Mouse (Mus musculus): ENCODE measurements around the gene Colec11. TPM values are rescaled to one million over a fixed set of nuclear protein-coding genes. Genes with fewer than 3 reads are reported as not detected.

Colec11 gene
- 0.21 and 0.34 TPM in 2 replicates for polyA plus RNA-seq (2012; rRNA removed)

- DNase-seq (ENCODE audit: low read depth, low spot score): no peak
- 47% methylated on average over 5 of the region's 5 CpGs for WGBS
These were observed at the start of gene Colec11 for GRCm38 (mm10) chr12:28623195-28623594. Colec11 (minus strand) TSS chr12:28623377.

- DNase-seq (ENCODE audit: low read depth, low spot score): no peak
- 8% methylated on average over 8 of the region's 8 CpGs for WGBS
These were observed 44.1 kb upstream of the Colec11 start for GRCm38 (mm10) chr12:28667287-28667686.

GRCm38 (mm10) chr12:28666734-28667133 lies 43.6 kb upstream of the Colec11 start:
- 19% methylated on average over 4 of the region's 4 CpGs for WGBS
- DNase-seq (ENCODE audit: low read depth, low spot score): no peak

GRCm38 (mm10) chr12:28662628-28663027 lies 39.5 kb upstream of the Colec11 start:
- 86% methylated on average over 4 of the region's 4 CpGs for WGBS
- DNase-seq (ENCODE audit: low read depth, low spot score): no peak

GRCm38 (mm10) chr12:28649141-28650110 lies 26.2 kb upstream of the Colec11 start, which contains the start of gene Rnaseh1:
Rnaseh1 (plus strand) TSS chr12:28649602.
- DNase-seq (ENCODE audit: low read depth, low spot score): peak; percentile 63
- 2% methylated on average over 52 of the region's 52 CpGs for WGBS

GRCm38 (mm10) chr12:28638778-28639177 lies 15.6 kb upstream of the Colec11 start:
- no peak for DNase-seq (ENCODE audit: low read depth, low spot score)
- WGBS: 42% methylated on average over 2 of the region's 2 CpGs

- WGBS: 85% methylated on average over 6 of the region's 6 CpGs
- no peak for DNase-seq (ENCODE audit: low read depth, low spot score)
These were observed 13.4 kb upstream of the Colec11 start for GRCm38 (mm10) chr12:28636543-28636942.

- 5% methylated on average over 69 of the region's 69 CpGs for WGBS
- DNase-seq (ENCODE audit: low read depth, low spot score): peak; percentile 76
These were observed 12.6 kb upstream of the Colec11 start, which contains the start of gene Rps7 for GRCm38 (mm10) chr12:28635535-28636476. Rps7 (minus strand) TSS chr12:28635953.

- WGBS: 1% methylated on average over 23 of the region's 23 CpGs
- no peak for DNase-seq (ENCODE audit: low read depth, low spot score)
These were observed 11.9 kb upstream of the Colec11 start for GRCm38 (mm10) chr12:28635058-28635534.

GRCm38 (mm10) chr12:28628436-28628835 lies 5.3 kb upstream of the Colec11 start:
- 96% methylated on average over 2 of the region's 2 CpGs for WGBS
- no peak for DNase-seq (ENCODE audit: low read depth, low spot score)

GRCm38 (mm10) chr12:28627092-28627491 lies 3.9 kb upstream of the Colec11 start:
- WGBS: 52% methylated on average over 4 of the region's 4 CpGs
- no peak for DNase-seq (ENCODE audit: low read depth, low spot score)

GRCm38 (mm10) chr12:28625407-28625806 lies 2.2 kb upstream of the Colec11 start:
- WGBS: 77% methylated on average over 7 of the region's 7 CpGs
- no peak for DNase-seq (ENCODE audit: low read depth, low spot score)

- 50% methylated on average over 2 of the region's 2 CpGs for WGBS
- DNase-seq (ENCODE audit: low read depth, low spot score): no peak
These were observed 1.1 kb upstream of the Colec11 start for GRCm38 (mm10) chr12:28624251-28624650.

- 78% methylated on average over 1 of the region's 1 CpGs for WGBS
- no peak for DNase-seq (ENCODE audit: low read depth, low spot score)
These were observed 536 bp downstream of the Colec11 start for GRCm38 (mm10) chr12:28622641-28623040.

GRCm38 (mm10) chr12:28622167-28622532 lies 1.0 kb downstream of the Colec11 start:
- no peak for DNase-seq (ENCODE audit: low read depth, low spot score)
- 26% methylated on average over 5 of the region's 5 CpGs for WGBS

- WGBS: 13% methylated on average over 7 of the region's 7 CpGs
- DNase-seq (ENCODE audit: low read depth, low spot score): no peak
These were observed 1.6 kb downstream of the Colec11 start for GRCm38 (mm10) chr12:28621451-28622166.

- DNase-seq (ENCODE audit: low read depth, low spot score): no peak
- 37% methylated on average over 4 of the region's 4 CpGs for WGBS
These were observed 5.9 kb downstream of the Colec11 start for GRCm38 (mm10) chr12:28617297-28617696.

GRCm38 (mm10) chr12:28614401-28614800 lies 8.8 kb downstream of the Colec11 start:
- 67% methylated on average over 7 of the region's 7 CpGs for WGBS

GRCm38 (mm10) chr12:28612391-28612790 lies 10.8 kb downstream of the Colec11 start:
- DNase-seq (ENCODE audit: low read depth, low spot score): no peak
- WGBS: 33% methylated on average over 6 of the region's 6 CpGs

More at GRCm38 (mm10) chr12:28614401-28614800, 8.8 kb downstream of the Colec11 start:
- no peak for DNase-seq (ENCODE audit: low read depth, low spot score)
